Mouse (Mus musculus) thymus, postnatal 14 days (tissue): ENCODE measurements around the gene Tysnd1.
A peak's percentile ranks its signal among the peaks of the same experiment; 100 is the strongest.

ENCODE experiments used
- DNase-seq: peaks from one replicate; pipeline ENCODE4 v3.0.0; 2021

The Tysnd1 gene

GRCm38 (mm10) chr10:61693563-61693962 is 1.8 kb upstream of the Tysnd1 start:
- no peak for DNase-seq

DNA sequence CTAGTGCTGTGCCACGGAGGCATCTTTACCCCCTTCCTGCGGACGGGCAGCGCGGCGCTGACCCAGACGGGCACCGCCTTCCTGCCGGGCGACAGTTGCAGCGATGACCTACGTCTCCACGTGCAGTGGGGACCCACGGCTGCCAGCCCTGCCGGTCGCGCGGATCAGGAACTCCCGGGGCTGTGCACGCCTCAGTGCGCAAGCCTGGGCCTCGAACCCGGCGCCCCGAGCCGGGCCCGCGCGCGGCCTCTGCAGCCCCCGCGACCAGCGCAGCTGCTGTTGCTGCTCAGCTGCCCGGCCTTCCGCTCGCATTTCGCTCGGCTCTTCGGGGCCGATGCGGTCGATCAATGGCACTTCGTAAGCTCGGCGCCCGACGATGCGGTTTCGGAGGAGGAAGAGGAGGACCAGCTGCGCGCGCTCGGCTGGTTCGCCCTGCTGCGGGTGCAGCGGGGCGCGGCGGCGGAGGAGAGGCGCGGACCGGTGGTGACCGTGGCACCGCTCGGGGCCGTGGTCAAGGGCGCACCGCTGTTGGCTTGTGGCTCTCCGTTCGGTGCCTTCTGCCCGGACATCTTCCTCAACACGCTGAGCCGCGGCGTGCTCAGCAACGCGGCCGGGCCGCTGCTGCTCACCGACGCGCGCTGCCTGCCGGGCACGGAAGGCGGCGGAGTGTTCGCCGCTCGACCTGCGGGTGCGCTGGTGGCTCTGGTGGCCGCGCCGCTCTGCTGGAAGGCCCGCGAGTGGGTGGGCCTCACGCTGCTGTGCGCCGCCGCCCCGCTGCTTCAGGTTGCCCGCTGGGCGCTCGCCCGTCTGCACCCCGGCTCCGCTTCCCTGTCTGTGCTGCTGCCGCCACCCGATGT is 617 bp downstream of the Tysnd1 start:
- DNase-seq: peak; percentile 58

DNA sequence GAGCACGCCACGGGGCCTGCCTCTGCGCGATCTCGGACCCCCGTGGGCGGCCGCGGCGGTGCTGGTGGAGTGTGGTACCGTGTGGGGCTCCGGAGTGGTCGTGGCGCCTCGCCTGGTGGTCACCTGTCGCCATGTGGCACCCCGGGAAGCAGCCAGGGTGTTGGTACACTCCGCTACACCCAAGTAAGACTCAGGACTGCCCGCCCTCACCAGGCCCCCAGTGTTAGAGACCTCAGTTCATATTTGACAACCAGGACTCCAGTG is 1.2 kb downstream of the Tysnd1 start:
- DNase-seq: peak; percentile 46

DNA sequence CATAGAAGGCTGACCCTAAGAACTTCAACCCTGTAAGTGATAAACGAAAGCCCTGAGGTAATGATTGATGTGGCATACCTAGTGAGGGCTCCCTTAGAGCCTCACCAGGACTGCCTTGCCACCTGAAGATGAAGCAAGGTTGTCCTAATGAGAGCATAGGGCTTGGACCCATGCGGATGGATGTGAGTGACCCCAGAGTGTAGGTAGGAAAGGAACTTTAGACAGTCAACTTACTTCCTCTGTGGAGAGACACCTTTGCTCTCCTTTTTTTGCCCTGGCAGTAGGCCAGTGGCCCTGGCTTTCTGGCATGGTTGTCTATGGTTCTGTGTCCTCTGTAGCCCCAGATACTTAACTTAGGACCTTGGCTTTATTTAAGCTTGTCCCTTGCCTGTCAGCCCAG is 1.7 kb downstream of the Tysnd1 start:
- DNase-seq: no peak

- DNase-seq: no peak
Measured at GRCm38 (mm10) chr10:61704663-61705062, 9.3 kb downstream of the Tysnd1 start.

GRCm38 (mm10) chr10:61706412-61707375 is 11.4 kb downstream of the Tysnd1 start:
- no peak for DNase-seq

- DNase-seq: no peak
Measured at GRCm38 (mm10) chr10:61713601-61714000, 18.3 kb downstream of the Tysnd1 start.

GRCm38 (mm10) chr10:61714146-61714545 is 18.8 kb downstream of the Tysnd1 start:
- DNase-seq: no peak

GRCm38 (mm10) chr10:61714771-61715461 is 19.6 kb downstream of the Tysnd1 start, which contains the start of gene Aifm2:
TSS of gene Aifm2 (plus strand) at chr10:61715263.
- peak; percentile 27 for DNase-seq

- no peak for DNase-seq
Measured at GRCm38 (mm10) chr10:61715462-61715837, 20.1 kb downstream of the Tysnd1 start.

DNA sequence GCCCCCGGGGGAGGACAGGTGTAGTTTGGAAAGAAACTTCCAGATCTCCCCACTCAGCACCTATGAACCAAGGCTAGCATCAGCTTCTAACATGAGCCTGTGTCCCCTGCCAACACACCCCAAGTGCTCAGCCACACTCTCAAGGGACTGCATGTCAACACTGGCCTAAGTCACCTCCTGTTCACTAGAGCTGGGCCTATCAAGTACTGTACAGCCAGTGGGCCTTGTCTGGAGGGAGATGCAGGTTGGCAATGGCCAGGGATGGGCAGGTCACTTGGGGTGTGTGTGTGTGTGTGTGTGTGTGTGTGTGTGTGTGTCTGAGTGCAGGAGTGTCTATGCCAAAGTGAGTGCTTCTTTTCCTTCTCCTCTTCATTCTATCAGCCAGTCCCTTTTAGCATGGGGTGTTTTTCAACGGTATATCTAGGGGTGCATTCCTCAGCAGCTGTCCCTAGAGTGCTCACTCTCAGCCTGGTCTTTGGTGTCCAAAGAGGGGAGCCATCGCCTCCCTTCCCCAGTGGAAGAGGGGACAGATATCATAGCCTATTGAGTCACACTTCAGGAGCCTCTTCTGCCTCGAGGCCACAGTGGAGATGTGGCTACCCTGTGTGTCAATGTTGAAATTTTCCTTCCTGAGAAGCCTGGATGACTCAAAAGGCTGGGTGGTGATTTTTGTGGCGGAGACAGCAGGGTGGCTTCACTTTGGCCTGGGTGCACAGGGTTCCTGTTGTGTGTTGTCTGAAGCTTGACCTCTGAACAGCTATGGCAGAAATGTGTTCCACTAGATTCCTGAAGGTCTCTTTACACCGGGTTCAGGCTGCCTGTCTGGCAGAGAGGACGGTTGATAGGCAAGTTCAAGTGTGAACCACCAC is 20.9 kb downstream of the Tysnd1 start:
- no peak for DNase-seq

DNA sequence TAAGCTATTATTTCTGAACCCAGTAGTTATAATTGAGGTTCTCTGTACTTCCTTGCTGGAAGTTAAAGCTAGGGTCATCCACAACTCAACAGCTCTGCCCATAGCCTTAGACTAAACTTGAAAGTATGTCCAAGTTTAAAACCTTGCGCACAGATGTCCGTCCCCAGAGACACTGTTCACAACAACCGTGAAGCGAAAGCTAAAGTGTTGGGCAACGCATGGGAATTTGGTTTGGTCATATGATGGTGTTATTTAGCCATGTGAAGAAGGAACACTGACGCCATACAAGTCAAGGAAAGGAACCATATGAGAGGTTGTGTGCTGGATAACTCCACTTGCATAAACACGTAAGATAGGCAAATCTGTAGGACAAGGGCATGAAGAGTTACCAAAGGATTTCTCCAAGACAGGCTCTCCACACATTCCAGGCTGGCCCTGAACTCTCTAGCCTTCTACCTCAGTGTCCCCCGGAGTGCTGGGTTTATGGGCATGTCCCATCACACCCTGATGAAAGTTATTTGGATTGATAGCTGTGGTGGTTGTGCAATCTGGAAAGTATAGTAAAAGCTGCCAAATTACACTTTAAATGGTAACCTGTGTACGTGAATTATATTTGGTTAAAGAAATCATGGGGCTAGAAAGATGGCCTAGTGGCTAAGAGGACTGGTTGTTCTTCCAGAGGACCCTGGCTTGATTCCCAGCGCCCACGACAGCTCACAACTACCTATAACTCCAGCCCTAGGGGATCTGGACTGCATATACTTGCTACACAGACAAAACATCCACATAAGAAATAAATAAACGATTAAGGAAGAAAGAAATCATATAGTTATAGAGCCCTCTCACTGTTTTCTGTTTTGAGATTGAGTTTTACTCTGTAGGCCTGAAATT is 22.3 kb downstream of the Tysnd1 start:
- no peak for DNase-seq

- no peak for DNase-seq
Measured at GRCm38 (mm10) chr10:61720331-61720730, 25.0 kb downstream of the Tysnd1 start.

DNA sequence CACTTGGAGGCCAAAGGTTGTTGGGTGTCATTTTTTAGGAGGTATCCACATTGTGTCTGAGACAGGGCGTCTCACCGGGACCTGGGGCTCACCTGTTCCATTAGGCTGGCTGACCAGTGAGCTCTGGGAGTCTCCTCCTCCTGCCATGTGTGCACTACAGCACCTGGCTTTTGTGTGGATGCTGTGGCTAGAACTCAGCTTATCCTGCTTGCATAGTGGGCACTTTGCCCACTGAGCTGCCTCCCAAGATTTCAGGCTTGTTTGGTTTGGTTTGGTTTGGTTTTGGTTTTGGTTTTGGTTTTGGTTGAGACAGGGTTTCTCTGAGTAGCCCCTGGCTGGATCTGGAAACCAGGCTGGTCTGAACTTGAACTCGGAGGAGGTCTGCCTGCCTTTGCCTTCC is 26.9 kb downstream of the Tysnd1 start:
- DNase-seq: no peak

DNA sequence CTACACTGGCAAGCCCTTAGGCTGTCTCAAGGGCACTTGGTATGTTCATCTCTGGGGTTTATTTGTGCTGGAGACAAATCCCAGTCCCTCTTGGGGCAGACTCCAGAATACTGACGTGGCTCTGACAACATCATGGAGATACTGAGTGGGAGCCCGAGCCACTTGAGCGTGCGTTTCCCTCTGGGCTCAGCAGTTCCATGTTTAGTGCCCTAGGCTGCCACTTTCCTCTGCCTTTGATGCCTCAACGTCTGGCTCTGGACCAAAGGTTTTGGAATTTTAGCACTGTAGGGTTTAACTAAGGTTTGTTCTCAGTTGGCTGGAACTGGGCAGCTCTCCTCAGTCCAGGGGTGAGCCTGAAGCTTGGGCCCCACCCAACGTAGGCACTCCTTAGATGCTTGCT is 28.0 kb downstream of the Tysnd1 start:
- no peak for DNase-seq

DNA sequence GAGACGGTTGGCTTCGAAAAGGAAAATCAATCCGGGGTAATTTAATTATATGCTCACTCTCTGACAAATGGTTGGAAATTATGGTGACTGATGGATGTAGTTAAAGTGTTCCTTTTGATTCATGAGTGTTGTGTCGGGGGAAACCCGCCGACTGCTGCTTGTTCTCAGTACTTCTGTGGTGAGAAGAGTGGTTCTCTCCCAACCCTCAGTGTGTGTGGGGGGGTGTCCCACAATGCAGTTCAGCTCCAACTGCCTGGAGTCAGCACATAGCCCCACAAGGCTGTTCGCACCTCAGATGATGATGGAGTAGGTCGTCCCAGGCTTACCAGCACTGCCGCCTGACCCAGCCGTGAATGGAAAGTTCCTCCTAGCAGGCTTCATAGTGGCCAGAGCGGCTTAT is 33.9 kb downstream of the Tysnd1 start:
- DNase-seq: no peak

GRCm38 (mm10) chr10:61730171-61730570 is 34.9 kb downstream of the Tysnd1 start:
- no peak for DNase-seq

DNA sequence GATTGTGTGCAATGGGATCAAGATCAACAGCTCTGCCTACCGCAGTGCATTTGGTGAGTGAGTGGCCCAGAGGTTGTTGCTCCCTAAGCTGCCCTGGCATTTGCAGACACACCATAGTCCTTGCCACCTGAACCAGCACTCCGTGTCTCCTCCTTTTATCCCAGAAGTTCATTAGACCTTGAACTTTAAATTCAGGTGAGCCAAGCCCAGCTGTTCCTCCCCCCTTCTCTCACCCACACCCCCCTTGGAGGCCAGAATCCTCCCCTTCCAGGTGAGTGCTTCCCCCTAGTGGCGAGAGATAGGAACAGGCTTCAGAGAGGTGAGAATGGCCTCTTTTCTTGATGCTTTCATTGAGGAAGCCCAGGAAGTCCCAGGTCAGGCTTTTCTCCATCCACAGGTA is 39.1 kb downstream of the Tysnd1 start:
- DNase-seq: peak; percentile 38

DNA sequence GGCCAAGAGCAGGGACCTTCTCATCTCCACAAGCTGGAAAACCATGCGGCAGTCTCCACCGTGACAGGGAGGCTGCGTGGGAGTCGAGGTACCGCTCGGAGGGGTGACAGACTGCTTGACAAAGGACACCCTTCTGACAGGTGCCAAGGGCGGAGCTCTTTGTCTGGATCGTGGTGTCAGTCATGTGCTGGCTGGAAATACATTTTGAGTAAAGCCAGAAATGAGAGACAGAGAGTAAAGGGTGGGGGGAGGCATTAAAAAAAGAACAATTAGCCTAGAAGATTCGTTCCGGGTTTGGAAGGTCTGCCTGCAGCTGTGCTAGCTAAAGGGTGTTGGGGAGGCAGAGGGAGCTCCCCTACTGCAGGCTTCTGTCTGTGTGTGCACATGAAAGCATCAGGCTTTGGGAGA is 41.4 kb downstream of the Tysnd1 start:
- DNase-seq: no peak

GRCm38 (mm10) chr10:61737537-61737936 is 42.2 kb downstream of the Tysnd1 start:
- no peak for DNase-seq

DNA sequence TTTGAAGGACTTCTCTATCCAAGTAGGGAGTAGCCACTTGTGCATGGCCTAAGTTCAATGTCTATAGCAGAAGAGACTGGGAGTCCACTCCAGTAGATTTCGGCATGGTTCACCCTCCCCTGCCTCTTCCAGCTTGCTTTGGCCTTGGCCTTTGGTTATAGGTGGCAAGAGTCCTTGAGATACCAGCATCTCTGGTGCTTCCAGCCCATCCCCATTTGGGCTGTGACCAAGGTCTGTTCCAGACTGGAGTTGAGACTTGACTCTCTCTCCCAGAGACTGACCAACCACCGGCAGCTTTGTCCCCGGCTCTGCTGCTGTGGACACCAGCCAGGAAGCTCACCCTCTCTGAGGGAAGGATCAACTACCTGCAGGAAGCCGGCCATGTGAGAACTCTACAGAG is 42.8 kb downstream of the Tysnd1 start:
- DNase-seq: no peak
